Mouse (Mus musculus): Measurements from ENCODE around the gene 9630041A04Rik. TPM values are rescaled to one million over a fixed set of nuclear protein-coding genes. Genes with fewer than 3 reads are reported as not detected.

9630041A04Rik gene
- polyA plus RNA-seq, 1 experiment from 2014 or later = not detected

GRCm38 (mm10) chr9:101907747-101908255 is 46.2 kb downstream of the 9630041A04Rik start:
- ATAC-seq (ENCODE audit: insufficient number of reproducible peaks, insufficient read depth, low FRiP score, low read depth) = no peak
- H3K9me3 ChIP-seq (ENCODE audit: control insufficient read depth, low read depth, low read length) = no peaks in the 10 kb centered on the region
- H3K27me3 ChIP-seq (ENCODE audit: control insufficient read depth, insufficient read depth, low read length) = no peaks in the 10 kb centered on the region
- WGBS = 31% methylated on average over 6 of the region's 6 CpGs
- H3K4me1 ChIP-seq (ENCODE audit: control insufficient read depth, insufficient read depth, low read length) = peaks cover 4% of the 10 kb centered on the region; the same call in 1 of the 2 replicates
- H3K4me3 ChIP-seq (ENCODE audit: low read depth, low read length) = no peak overlapping the region
- no peak overlapping the region for H3K27ac ChIP-seq (ENCODE audit: low read length)
- no peak overlapping the region for H3K4me2 ChIP-seq (replicated peaks; ENCODE audit: low read depth, low read length)
- no peaks in the 10 kb centered on the region for H3K36me3 ChIP-seq (ENCODE audit: control insufficient read depth, insufficient read depth, low read length)
- no peak overlapping the region for H3K9ac ChIP-seq (replicated peaks; ENCODE audit: low read depth, low read length)

DNA sequence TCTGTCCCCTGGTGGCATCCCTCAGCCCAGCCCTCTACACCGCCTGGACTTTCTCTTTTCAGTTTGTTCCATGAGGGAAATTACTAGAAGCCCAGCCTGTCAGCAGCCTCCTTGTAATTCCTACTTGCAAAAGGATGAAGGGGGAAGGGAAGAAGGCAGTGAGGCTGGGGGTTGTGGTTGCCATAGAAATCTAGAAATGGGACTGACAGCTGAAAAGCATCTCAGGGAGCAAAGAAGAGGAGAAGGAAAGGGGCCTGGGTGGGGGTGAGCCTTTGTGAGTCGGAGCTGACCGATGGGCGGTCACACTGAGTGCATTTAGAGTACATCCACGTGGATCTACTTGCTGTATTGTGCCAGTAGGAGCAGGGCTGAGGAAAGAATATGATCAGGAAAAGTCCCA is 47.2 kb downstream of the 9630041A04Rik start:
- ATAC-seq (ENCODE audit: insufficient number of reproducible peaks, insufficient read depth, low FRiP score, low read depth) = 0 out of 2 replicates have a peak, but pooled peaks have one; percentile 14
- WGBS = 37% methylated on average over 5 of the region's 5 CpGs

DNA sequence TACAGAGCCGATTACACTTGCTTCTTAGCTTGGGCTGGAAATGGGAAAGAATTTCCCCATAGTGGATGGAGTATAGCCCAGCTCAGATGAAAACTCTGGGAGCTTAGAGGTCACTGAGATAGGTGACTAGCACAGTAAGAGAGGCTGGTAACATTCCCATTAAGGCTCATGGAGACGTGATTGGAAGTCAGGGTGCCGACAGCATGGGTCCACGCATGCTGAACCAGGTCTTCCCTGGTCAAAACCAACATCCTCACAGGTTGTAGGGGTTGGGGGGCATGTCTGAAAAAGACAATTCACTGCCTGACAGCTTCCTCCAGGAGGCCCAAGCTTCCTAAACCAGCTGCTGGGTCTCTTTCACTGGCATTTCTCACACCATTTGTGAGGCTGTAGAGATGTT is 47.9 kb downstream of the 9630041A04Rik start:
- H3K9me3 ChIP-seq (ENCODE audit: control insufficient read depth, low read depth, low read length) = no peaks in the 10 kb centered on the region
- no peak overlapping the region for H3K4me3 ChIP-seq (ENCODE audit: low read depth, low read length)
- no peak for ATAC-seq (ENCODE audit: insufficient number of reproducible peaks, insufficient read depth, low FRiP score, low read depth)
- H3K27me3 ChIP-seq (ENCODE audit: control insufficient read depth, insufficient read depth, low read length) = no peaks in the 10 kb centered on the region
- H3K4me1 ChIP-seq (ENCODE audit: control insufficient read depth, insufficient read depth, low read length) = peaks cover 4% of the 10 kb centered on the region; the same call in 1 of the 2 replicates
- no peak overlapping the region for H3K4me2 ChIP-seq (replicated peaks; ENCODE audit: low read depth, low read length)
- H3K9ac ChIP-seq (replicated peaks; ENCODE audit: low read depth, low read length) = no peak overlapping the region
- no peak overlapping the region for H3K27ac ChIP-seq (ENCODE audit: low read length)
- H3K36me3 ChIP-seq (ENCODE audit: control insufficient read depth, insufficient read depth, low read length) = no peaks in the 10 kb centered on the region
- 72% methylated on average over 4 of the region's 4 CpGs for WGBS

More for the DNA sequence above, 47.2 kb downstream of the 9630041A04Rik start:
- no peaks in the 10 kb centered on the region for H3K36me3 ChIP-seq (ENCODE audit: control insufficient read depth, insufficient read depth, low read length)
- no peak overlapping the region for H3K9ac ChIP-seq (replicated peaks; ENCODE audit: low read depth, low read length)
- H3K27ac ChIP-seq (ENCODE audit: low read length) = no peak overlapping the region
- H3K4me2 ChIP-seq (replicated peaks; ENCODE audit: low read depth, low read length) = no peak overlapping the region
- H3K9me3 ChIP-seq (ENCODE audit: control insufficient read depth, low read depth, low read length) = no peaks in the 10 kb centered on the region
- no peak overlapping the region for H3K4me3 ChIP-seq (ENCODE audit: low read depth, low read length)
- H3K27me3 ChIP-seq (ENCODE audit: control insufficient read depth, insufficient read depth, low read length) = no peaks in the 10 kb centered on the region
- peaks cover 4% of the 10 kb centered on the region; the same call in 1 of the 2 replicates for H3K4me1 ChIP-seq (ENCODE audit: control insufficient read depth, insufficient read depth, low read length)

- no peak for ATAC-seq (ENCODE audit: insufficient number of reproducible peaks, insufficient read depth, low FRiP score, low read depth)
- H3K4me2 ChIP-seq (replicated peaks; ENCODE audit: low read depth, low read length) = no peak overlapping the region
- H3K27ac ChIP-seq (ENCODE audit: low read length) = no peak overlapping the region
- WGBS = 60% methylated on average over 9 of the region's 9 CpGs
- H3K9me3 ChIP-seq (ENCODE audit: control insufficient read depth, low read depth, low read length) = no peaks in the 10 kb centered on the region
- no peaks in the 10 kb centered on the region for H3K36me3 ChIP-seq (ENCODE audit: control insufficient read depth, insufficient read depth, low read length)
- H3K27me3 ChIP-seq (ENCODE audit: control insufficient read depth, insufficient read depth, low read length) = no peaks in the 10 kb centered on the region
- no peak overlapping the region for H3K4me3 ChIP-seq (ENCODE audit: low read depth, low read length)
- H3K9ac ChIP-seq (replicated peaks; ENCODE audit: low read depth, low read length) = no peak overlapping the region
- H3K4me1 ChIP-seq (ENCODE audit: control insufficient read depth, insufficient read depth, low read length) = peaks cover 4% of the 10 kb centered on the region; the same call in 1 of the 2 replicates
These were observed 49.7 kb downstream of the 9630041A04Rik start for GRCm38 (mm10) chr9:101911176-101911866.

DNA sequence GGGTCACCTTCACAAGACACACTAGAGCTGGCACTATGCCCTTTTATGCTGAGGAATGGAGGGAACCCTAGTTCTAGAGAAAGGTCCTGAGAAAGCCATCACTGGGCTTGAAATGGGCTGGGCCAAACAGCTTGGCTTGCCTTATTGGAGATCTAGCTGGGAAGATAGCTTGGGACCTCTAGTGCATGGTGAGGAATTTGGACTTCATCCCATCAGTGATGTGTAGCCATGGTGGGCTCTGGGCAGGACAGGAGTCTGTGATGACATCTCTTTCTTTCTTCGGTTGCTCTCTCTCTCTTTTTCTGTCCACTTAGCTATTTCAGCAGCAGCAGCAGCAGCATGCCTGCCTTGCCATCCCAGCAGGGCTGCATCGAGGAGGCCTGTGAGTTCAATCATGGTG is 53.4 kb downstream of the 9630041A04Rik start:
- WGBS = 86% methylated on average over 2 of the region's 2 CpGs
- no peaks in the 10 kb centered on the region for H3K4me1 ChIP-seq (ENCODE audit: control insufficient read depth, insufficient read depth, low read length)
- no peak for ATAC-seq (ENCODE audit: insufficient number of reproducible peaks, insufficient read depth, low FRiP score, low read depth)

DNA sequence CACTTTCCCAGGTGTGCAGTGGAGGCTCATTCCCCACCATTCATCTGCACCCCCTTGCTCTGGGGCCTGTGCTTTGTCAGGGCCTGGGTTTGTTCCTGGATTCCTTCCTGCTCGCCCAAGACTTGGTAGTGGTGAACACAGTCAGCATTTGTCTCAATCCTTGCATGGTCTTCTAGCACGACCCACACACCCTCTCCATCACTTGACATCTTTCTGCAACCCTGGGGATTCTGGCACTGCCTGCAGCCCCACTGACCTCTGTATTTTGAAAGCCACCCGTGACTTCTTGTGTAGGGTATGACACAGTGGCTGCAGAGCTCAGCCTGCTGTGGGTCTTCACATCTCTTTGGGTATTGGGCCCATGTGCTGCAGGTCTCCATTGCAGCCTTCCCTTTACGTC is 57.1 kb downstream of the 9630041A04Rik start:
- Histone ChIP-seq H3K27me3 (ENCODE audit: control insufficient read depth, insufficient read depth, low read length) (no peaks in the 10 kb centered on the region), H3K4me1 (ENCODE audit: control insufficient read depth, insufficient read depth, low read length) (no peaks in the 10 kb centered on the region), H3K9me3 (ENCODE audit: control insufficient read depth, low read depth, low read length) (no peaks in the 10 kb centered on the region), H3K4me3 (ENCODE audit: low read depth, low read length) (no peak overlapping the region), H3K27ac (ENCODE audit: low read length) (no peak overlapping the region), H3K36me3 (ENCODE audit: control insufficient read depth, insufficient read depth, low read length) (no peaks in the 10 kb centered on the region), H3K4me2 (replicated peaks; ENCODE audit: low read depth, low read length) (no peak overlapping the region), H3K9ac (replicated peaks; ENCODE audit: low read depth, low read length) (no peak overlapping the region)
- ATAC-seq (ENCODE audit: insufficient number of reproducible peaks, insufficient read depth, low FRiP score, low read depth) = no peak
- WGBS = 80% methylated on average over 4 of the region's 4 CpGs

More for the DNA sequence above, 53.4 kb downstream of the 9630041A04Rik start:
- no peak overlapping the region for H3K9ac ChIP-seq (replicated peaks; ENCODE audit: low read depth, low read length)
- no peak overlapping the region for H3K4me2 ChIP-seq (replicated peaks; ENCODE audit: low read depth, low read length)
- H3K27ac ChIP-seq (ENCODE audit: low read length) = no peak overlapping the region
- H3K9me3 ChIP-seq (ENCODE audit: control insufficient read depth, low read depth, low read length) = no peaks in the 10 kb centered on the region
- H3K4me3 ChIP-seq (ENCODE audit: low read depth, low read length) = no peak overlapping the region
- H3K27me3 ChIP-seq (ENCODE audit: control insufficient read depth, insufficient read depth, low read length) = no peaks in the 10 kb centered on the region
- no peaks in the 10 kb centered on the region for H3K36me3 ChIP-seq (ENCODE audit: control insufficient read depth, insufficient read depth, low read length)

- H3K4me2 ChIP-seq (replicated peaks; ENCODE audit: low read depth, low read length) = no peak overlapping the region
- no peaks in the 10 kb centered on the region for H3K27me3 ChIP-seq (ENCODE audit: control insufficient read depth, insufficient read depth, low read length)
- no peak overlapping the region for H3K4me3 ChIP-seq (ENCODE audit: low read depth, low read length)
- H3K9me3 ChIP-seq (ENCODE audit: control insufficient read depth, low read depth, low read length) = no peaks in the 10 kb centered on the region
- 86% methylated on average over 5 of the region's 5 CpGs for WGBS
- no peak for ATAC-seq (ENCODE audit: insufficient number of reproducible peaks, insufficient read depth, low FRiP score, low read depth)
- H3K4me1 ChIP-seq (ENCODE audit: control insufficient read depth, insufficient read depth, low read length) = no peaks in the 10 kb centered on the region
- no peak overlapping the region for H3K9ac ChIP-seq (replicated peaks; ENCODE audit: low read depth, low read length)
- no peaks in the 10 kb centered on the region for H3K36me3 ChIP-seq (ENCODE audit: control insufficient read depth, insufficient read depth, low read length)
- H3K27ac ChIP-seq (ENCODE audit: low read length) = no peak overlapping the region
These were observed 57.7 kb downstream of the 9630041A04Rik start for GRCm38 (mm10) chr9:101919324-101919723.

DNA sequence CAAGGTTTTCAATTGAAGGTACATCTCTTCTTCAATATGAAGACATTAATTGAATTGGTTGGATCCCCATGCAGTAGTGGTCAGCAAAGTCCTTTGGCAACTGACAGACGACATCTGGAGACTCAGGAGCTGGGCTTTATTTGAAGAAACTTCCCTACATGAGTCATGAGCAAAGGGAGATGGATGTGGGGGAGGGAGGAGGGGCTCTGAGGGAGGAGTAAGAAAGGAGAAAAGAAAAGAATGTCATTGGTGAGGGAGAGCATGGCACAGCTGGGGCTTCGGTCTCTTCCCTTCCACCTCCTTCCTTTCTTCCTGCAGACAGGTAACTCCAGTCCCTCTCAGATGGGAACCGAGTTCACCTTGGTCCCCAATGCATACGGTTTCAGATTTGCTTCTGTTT is 61.2 kb downstream of the 9630041A04Rik start:
- no peaks in the 10 kb centered on the region for H3K4me1 ChIP-seq (ENCODE audit: control insufficient read depth, insufficient read depth, low read length)
- no peak overlapping the region for H3K9ac ChIP-seq (replicated peaks; ENCODE audit: low read depth, low read length)
- no peak overlapping the region for H3K4me3 ChIP-seq (ENCODE audit: low read depth, low read length)
- H3K9me3 ChIP-seq (ENCODE audit: control insufficient read depth, low read depth, low read length) = no peaks in the 10 kb centered on the region
- H3K4me2 ChIP-seq (replicated peaks; ENCODE audit: low read depth, low read length) = no peak overlapping the region
- WGBS = 68% methylated on average over 4 of the region's 4 CpGs
- ATAC-seq (ENCODE audit: insufficient number of reproducible peaks, insufficient read depth, low FRiP score, low read depth) = no peak
- no peak overlapping the region for H3K27ac ChIP-seq (ENCODE audit: low read length)
- no peaks in the 10 kb centered on the region for H3K27me3 ChIP-seq (ENCODE audit: control insufficient read depth, insufficient read depth, low read length)
- no peaks in the 10 kb centered on the region for H3K36me3 ChIP-seq (ENCODE audit: control insufficient read depth, insufficient read depth, low read length)

Measured in stomach, embryonic 14.5 days (tissue).